Mouse (Mus musculus) spleen, adult 2 months (tissue): ENCODE measurements at regions not wholly inside any gene's neighbourhood (a gene's known extent, or its start where the extent isn't known, plus 50 kb on each side); places are given as distances from the start of the nearest gene placed in this dataset.

Experiments used
- DNase-seq, 2 experiments: peaks; one replicate each; pipeline versions ENCODE4 v3.0.0 to v3.0.0-alpha.2; 2012 to 2021; ENCODE audit warnings: low spot score in 2 of 2, low read depth in 1 of 2
- H3K27ac ChIP-seq: fragments of 200-500 bp; 2 replicates; pipeline ENCODE4 v1.5.1; 2012; ENCODE audit warnings: low read length, inconsistent platforms; ENCODE audit not compliant: insufficient read depth
- H3K27me3 ChIP-seq: fragments of 200-500 bp; 2 replicates; pipeline ENCODE4 v1.6.1; 2012; ENCODE audit warnings: mild to moderate bottlenecking, moderate library complexity, low read length, inconsistent platforms; ENCODE audit not compliant: control insufficient read depth, insufficient read depth
- H3K36me3 ChIP-seq: fragments of 200-500 bp; 2 replicates; pipeline ENCODE4 v1.6.1; 2012; ENCODE audit warnings: mild to moderate bottlenecking, low read length, inconsistent platforms; ENCODE audit not compliant: control insufficient read depth, insufficient read depth
- H3K4me1 ChIP-seq: fragments of 200-500 bp; 2 replicates; pipeline ENCODE4 v1.6.1; 2011; ENCODE audit warnings: inconsistent platforms; ENCODE audit not compliant: control insufficient read depth, insufficient read depth, insufficient read length
- H3K4me3 ChIP-seq: fragments of 200-500 bp; 2 replicates; pipeline ENCODE4 v1.5.1; 2011; ENCODE audit warnings: mild to moderate bottlenecking, inconsistent platforms; ENCODE audit not compliant: insufficient read depth, insufficient read length; ENCODE audit errors: extremely low read depth
- CTCF ChIP-seq: fragments of 200-500 bp; IDR thresholded peaks from 2 replicates; pipeline ENCODE4 v1.5.1; 2011; ENCODE audit warnings: mild to moderate bottlenecking, inconsistent platforms; ENCODE audit not compliant: insufficient read depth, insufficient read length, insufficient replicate concordance; ENCODE audit errors: extremely low read depth
- POLR2A ChIP-seq: fragments of 200-500 bp; IDR thresholded peaks from 2 replicates; pipeline ENCODE4 v1.6.1; 2011; ENCODE audit warnings: low read depth, low read length, inconsistent platforms
- WGBS: fragments of 180-500 bp; shearing (Covaris S2); methylation state at CpG from one replicate; pipeline ENCODE4 v1.1.7; 2018; 5-methylcytosine and 5-hydroxymethylcytosine counted together

- Histone ChIP-seq H3K27me3 (no peaks in the 10 kb centered on the region), H3K36me3 (no peaks in the 10 kb centered on the region), H3K4me1 (no peaks in the 10 kb centered on the region), H3K27ac (no peak overlapping the region), H3K4me3 (no peak overlapping the region)
- no peak for DNase-seq
- no peak for TF ChIP-seq CTCF
- no peak for TF ChIP-seq POLR2A
- WGBS = 60% methylated on average over 1 of the region's 1 CpGs
Observed at GRCm38 (mm10) chrX:142456022-142456421, 65.7 kb upstream of the Acsl4 start.

- no peak for TF ChIP-seq POLR2A
- no peak for TF ChIP-seq CTCF
- H3K27me3 ChIP-seq = no peaks in the 10 kb centered on the region
- H3K36me3 ChIP-seq = no peaks in the 10 kb centered on the region
- no peak for DNase-seq
- H3K4me1 ChIP-seq = no peaks in the 10 kb centered on the region; the same call in 1 of the 2 replicates
- no peak overlapping the region for H3K4me3 ChIP-seq
- WGBS = 43% methylated on average over 2 of the region's 2 CpGs
- no peak overlapping the region for H3K27ac ChIP-seq
Observed at GRCm38 (mm10) chrX:142464174-142464573, 73.8 kb upstream of the Acsl4 start.

- H3K4me1 ChIP-seq = no peaks in the 10 kb centered on the region; the same call in 1 of the 2 replicates
- H3K4me3 ChIP-seq = no peak overlapping the region
- no peaks in the 10 kb centered on the region for H3K27me3 ChIP-seq
- no peak overlapping the region for H3K27ac ChIP-seq
- no peak for DNase-seq
- H3K36me3 ChIP-seq = no peaks in the 10 kb centered on the region
- TF ChIP-seq CTCF (no peak), POLR2A (no peak)
- 70% methylated on average over 6 of the region's 6 CpGs for WGBS
Observed at GRCm38 (mm10) chrX:142464756-142465155, 74.4 kb upstream of the Acsl4 start.

GRCm38 (mm10) chrX:142467850-142468256, 77.5 kb upstream of the Acsl4 start:
- Histone ChIP-seq H3K27me3 (no peaks in the 10 kb centered on the region), H3K27ac (no peak overlapping the region), H3K36me3 (no peaks in the 10 kb centered on the region), H3K4me3 (no peak overlapping the region), H3K4me1 (no peaks in the 10 kb centered on the region; the same call in 1 of the 2 replicates)
- no peak for DNase-seq
- WGBS = 81% methylated on average over 5 of the region's 5 CpGs
- TF ChIP-seq CTCF (no peak), POLR2A (no peak)

- H3K4me3 ChIP-seq = no peak overlapping the region
- no peaks in the 10 kb centered on the region for H3K27me3 ChIP-seq
- DNase-seq = no peak
- TF ChIP-seq POLR2A (no peak), CTCF (no peak)
- H3K36me3 ChIP-seq = no peaks in the 10 kb centered on the region
- H3K4me1 ChIP-seq = no peaks in the 10 kb centered on the region; the same call in 1 of the 2 replicates
- H3K27ac ChIP-seq = no peak overlapping the region
- 64% methylated on average over 4 of the region's 4 CpGs for WGBS
Observed at GRCm38 (mm10) chrX:142468388-142468787, 78.1 kb upstream of the Acsl4 start.

GRCm38 (mm10) chrX:142469048-142469634, 78.8 kb upstream of the Acsl4 start:
- no peaks in the 10 kb centered on the region for H3K27me3 ChIP-seq
- WGBS = 42% methylated on average over 7 of the region's 7 CpGs
- peak in 1 of 2 experiments; percentile 21 for DNase-seq
- TF ChIP-seq CTCF (no peak), POLR2A (no peak)
- H3K4me1 ChIP-seq = no peaks in the 10 kb centered on the region; the same call in 1 of the 2 replicates
- H3K27ac ChIP-seq = no peak overlapping the region
- H3K36me3 ChIP-seq = no peaks in the 10 kb centered on the region
- H3K4me3 ChIP-seq = no peak overlapping the region

GRCm38 (mm10) chrX:142470083-142470482, 79.7 kb upstream of the Acsl4 start:
- TF ChIP-seq POLR2A (no peak), CTCF (no peak)
- H3K4me1 ChIP-seq = no peaks in the 10 kb centered on the region; the same call in 1 of the 2 replicates
- H3K27ac ChIP-seq = no peak overlapping the region
- no peaks in the 10 kb centered on the region for H3K27me3 ChIP-seq
- no peak for DNase-seq
- no peaks in the 10 kb centered on the region for H3K36me3 ChIP-seq
- no peak overlapping the region for H3K4me3 ChIP-seq
- 69% methylated on average over 1 of the region's 1 CpGs for WGBS
